Mouse (Mus musculus): ENCODE measurements around the gene Itfg2.

The Itfg2 gene

GRCm38 (mm10) chr6:128424269-128425019, at the start of gene Itfg2:
Gene Itfg2 (minus strand): TSS chr6:128424931.
- peak; percentile 96 to 98 for DNase-seq

DNA sequence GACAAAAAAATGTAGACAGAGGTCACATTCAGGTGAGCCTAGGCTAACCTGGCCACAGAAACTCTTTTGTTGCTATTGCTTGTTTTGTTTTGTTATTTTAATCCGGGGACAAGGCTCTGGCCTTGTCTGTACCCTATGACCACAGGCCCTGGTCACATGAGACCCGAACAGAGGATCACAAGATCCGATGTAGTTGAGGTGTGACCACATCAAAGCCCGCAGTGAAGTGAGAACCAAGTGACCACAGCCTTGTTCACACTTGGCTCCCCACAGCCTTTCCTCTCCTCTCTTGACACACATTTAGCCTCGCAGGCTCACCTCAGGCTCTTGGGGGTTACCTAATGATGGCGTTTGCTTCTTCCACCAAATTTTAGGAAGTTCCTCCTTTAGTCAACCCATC, 49.4 kb upstream of the Itfg2 start:
- DNase-seq = no peak

DNA sequence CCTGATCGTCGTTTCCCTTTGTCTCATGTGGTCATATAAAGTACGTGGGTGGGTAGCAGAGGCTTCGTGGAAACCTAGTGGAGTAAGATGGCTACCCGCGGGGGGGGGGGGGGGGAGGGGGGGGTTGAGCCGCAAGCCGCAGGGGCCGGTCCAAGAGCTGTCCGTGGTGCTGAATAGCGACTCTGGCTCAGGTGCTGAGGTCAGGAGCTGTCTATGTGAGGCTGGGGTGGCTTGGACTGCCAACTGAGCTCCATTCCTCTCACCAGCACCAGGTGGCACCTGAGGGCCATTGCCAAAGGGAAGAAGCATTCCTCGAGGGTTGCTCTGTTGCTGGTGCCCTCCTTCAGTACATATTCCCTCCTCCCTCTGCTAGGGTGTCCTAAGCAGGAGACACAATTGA, 44.7 kb upstream of the Itfg2 start:
- DNase-seq = peak; percentile 90

- peak; percentile 32 to 48 for DNase-seq
These were observed 42.6 kb upstream of the Itfg2 start for GRCm38 (mm10) chr6:128467298-128467697.

GRCm38 (mm10) chr6:128466563-128466962, 41.8 kb upstream of the Itfg2 start:
- no peak for DNase-seq

GRCm38 (mm10) chr6:128466043-128466442, 41.3 kb upstream of the Itfg2 start:
- DNase-seq = no peak

GRCm38 (mm10) chr6:128464996-128465395, 40.3 kb upstream of the Itfg2 start:
- no peak for DNase-seq

DNA sequence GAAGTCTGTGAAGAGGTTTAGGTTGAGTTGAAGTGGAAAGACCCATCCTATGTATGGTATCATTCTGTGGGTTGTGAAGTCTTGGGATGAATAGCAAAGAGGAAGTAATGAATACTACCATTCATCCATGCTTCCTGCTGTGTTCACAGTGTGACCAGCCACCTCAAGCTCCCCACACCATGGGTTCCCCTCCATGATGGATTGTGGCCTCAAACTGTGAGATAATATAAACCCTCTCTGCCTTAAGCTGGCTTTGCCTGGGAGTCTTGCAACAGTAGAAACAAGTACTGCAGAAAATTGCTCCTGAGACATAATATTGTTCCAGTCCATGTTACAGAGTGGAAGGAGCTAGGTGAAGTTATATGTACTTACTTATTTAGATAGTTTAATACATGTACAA, 36.9 kb upstream of the Itfg2 start:
- no peak for DNase-seq

GRCm38 (mm10) chr6:128460729-128461503, 36.2 kb upstream of the Itfg2 start:
- DNase-seq = no peak

- DNase-seq = no peak
These were observed 35.6 kb upstream of the Itfg2 start for GRCm38 (mm10) chr6:128460321-128460720.

- DNase-seq = no peak
These were observed 32.5 kb upstream of the Itfg2 start for GRCm38 (mm10) chr6:128457186-128457585.

- no peak for DNase-seq
These were observed 31.3 kb upstream of the Itfg2 start for GRCm38 (mm10) chr6:128455835-128456605.

DNA sequence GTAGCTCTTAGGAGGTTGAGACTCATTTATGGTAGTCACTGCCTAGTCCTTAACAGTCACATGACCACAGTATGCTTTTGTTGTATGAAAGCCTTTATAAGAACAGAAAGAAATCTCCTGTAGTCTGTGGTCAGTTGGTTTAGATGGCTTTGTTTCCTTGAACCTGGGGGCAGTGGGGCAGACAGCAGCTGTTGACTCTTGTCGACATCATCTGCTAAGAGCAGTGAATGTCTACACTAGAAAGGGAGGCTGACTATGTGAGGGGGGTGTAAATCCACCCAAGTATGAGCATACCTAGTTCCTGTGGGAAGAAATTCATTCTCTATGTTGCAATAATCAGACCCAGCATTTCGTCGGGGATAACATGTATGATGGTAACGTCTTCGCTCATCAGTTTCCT, 22.3 kb upstream of the Itfg2 start:
- DNase-seq = no peak

DNA sequence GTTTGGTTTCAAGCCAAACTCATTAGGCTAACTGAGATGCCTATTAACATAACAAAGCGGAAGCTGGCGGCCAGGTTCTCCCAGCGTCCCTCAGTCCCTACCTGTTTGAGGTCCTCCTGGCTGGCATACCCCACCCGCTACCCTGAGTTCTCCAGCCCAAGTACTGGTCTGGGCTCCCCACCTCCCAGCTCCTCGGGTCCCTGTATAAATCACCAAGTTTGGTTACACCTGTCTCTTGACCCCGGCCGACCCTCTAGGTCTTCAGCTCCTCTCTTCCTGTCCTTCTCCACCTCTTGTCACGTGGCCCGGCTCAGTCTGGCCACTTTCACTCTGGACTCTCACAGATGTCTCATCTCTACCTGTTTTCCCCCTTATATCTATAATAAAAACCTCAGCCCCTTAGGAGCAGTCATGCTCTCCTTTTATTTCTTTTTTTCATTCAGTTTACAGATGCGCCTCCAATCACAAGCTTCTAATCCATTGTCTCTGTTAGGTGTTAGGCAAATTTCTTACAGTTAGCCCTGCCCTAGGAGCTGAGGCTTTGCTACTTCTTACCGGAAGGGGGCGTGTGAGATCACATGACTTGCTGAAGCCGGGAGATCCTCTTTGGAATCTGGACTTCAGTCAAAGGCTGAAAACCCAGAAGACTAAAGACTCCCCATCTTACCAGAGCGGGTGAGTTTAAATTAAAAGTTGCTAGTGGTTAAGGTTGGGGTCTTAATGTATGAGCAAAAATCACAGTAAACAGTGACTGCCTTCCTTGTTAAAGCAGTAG, 21.2 kb upstream of the Itfg2 start:
- DNase-seq = peak; percentile 71 to 78

- DNase-seq = no peak
These were observed 15.5 kb upstream of the Itfg2 start for GRCm38 (mm10) chr6:128440238-128440637.

DNA sequence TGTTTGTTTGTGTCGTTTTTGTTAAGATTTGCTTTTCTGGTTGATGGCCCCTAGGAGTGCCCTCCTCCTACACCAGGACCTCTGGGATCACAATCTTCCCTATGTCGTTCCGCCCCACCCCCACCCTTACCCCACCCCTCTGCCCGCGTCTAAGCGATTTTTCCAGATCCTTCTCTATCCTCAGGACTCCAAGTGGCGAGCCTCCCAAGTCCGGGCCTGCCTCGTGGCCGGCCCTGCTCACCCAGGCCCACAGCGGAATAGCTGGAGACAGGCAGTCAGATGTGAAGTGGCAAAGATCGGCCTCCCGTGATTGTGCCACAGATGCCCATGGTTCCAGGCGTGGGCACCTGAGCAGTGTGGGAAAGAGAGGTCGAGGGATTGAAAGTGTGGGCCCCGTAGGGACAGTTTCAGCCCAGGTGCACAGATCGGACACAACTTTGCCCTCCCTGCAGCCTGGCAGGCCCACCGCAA, 14.2 kb upstream of the Itfg2 start:
- peak; percentile 28 to 52 for DNase-seq

- DNase-seq = peak; percentile 93 to 97
These were observed 13.7 kb upstream of the Itfg2 start, which contains the start of gene Fkbp4 for GRCm38 (mm10) chr6:128438317-128438870. Gene Fkbp4 (minus strand): TSS chr6:128438677.

GRCm38 (mm10) chr6:128437731-128438316, 13.1 kb upstream of the Itfg2 start:
- DNase-seq = peak; percentile 77 to 83

GRCm38 (mm10) chr6:128437288-128437687, 12.6 kb upstream of the Itfg2 start:
- no peak for DNase-seq

DNA sequence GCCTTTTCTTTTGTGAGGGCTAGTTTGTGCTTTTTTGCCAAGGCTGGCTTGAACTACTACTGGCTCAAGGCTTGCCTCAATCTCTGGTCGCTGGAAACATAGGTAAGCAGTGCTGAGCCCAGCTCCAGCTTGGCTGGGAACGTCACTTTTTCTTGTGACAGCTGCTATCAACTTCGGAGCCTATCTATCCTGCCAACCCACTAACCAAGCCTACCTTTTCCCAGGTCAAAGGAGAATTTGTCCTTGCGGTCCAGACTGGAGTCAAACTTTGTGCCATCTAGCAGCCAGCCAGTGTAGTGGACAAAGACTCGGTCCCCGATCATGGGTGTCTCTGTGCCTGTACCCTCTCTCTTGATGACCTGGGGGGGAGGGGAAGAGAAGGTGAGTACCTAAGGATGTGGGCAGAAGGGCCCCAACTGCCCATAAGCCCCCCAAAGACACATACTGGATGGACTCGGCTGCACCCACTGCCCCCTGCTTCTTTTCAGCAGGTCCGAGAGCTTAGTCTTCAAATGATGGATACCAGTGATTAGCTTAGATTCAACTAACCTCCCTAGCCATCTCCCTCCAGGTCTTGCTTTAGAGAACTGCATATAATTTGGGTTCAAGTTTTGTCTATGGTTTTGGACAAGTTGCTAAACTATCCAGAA, 11.8 kb upstream of the Itfg2 start:
- DNase-seq = no peak

DNA sequence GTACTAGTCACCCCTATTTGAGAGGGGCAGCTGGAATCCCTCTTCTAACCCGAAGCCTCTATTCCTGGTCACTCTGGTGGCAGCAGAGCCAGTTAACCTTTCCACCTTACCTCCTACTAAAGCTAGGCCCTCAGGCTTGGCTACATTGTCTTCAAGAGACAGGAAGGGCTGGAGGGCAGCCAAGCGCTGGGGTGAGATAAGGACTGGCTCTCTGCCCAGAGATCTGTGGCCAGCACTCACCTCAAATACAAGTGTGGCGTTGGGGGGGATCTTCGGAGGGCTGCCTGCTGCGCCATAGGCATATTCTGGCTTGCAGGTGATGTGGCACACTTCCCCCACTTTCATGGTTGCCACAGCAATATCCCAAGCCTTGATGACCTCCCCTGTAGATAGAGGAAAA, 10.7 kb upstream of the Itfg2 start:
- DNase-seq = peak; percentile 72 to 82
